8 mouse cellular contexts compared by ENCODE assay signal in the genomic region with DNA sequence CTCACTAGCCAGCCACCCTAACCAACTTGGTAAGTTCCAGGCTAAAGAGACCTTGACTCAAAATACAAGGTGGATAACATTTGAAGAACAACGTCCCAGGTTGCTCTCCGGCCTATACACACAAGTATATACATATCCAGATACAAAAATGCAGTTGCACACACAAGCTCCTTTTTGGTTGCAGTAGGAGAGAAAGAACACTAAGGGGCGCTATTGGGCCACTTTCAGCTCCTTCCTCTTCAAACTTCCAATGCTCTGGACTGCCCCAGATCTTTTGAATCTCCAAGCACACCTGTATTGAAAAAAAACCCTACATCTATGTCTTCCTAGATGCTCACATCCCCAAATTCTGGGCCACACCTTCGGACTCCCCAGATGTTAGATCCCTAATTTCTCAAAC.
A peak's percentile ranks its signal among the peaks of the same experiment; 100 is the strongest.
DNase-seq lines count a peak whose midpoint lies in the region; ATAC-seq lines count a peak whose summit lies in the region.
"Had no signal": no experiment of that assay in that cellular context is flagged by ENCODE, and none has a peak within 500 bp of the region (broad histone marks: within the 10 kb centered on the region; RNA-seq: fewer than 3 reads in every experiment).

No protein-coding gene starts in this region.

- no peak overlapping the region for H3K4me2 ChIP-seq in embryonic facial prominence, embryonic 14.5 days (ENCODE audit: low read depth, low read length)
- H3K4me2 ChIP-seq in midbrain, embryonic 14.5 days (ENCODE audit: low read length), result no peak overlapping the region
- H3K4me2 ChIP-seq: embryonic facial prominence, embryonic 15.5 days had no signal

- H3K4me3 ChIP-seq in embryonic facial prominence, embryonic 14.5 days (ENCODE audit: low read depth, low read length), result no peak overlapping the region
- H3K4me3 ChIP-seq in midbrain, embryonic 14.5 days (replicated peaks; ENCODE audit: low read depth, low read length), result no peak overlapping the region
- H3K4me3 ChIP-seq: embryonic facial prominence, embryonic 15.5 days had no signal

- 31% methylated on average over 4 of the region's 4 CpGs for WGBS in embryonic facial prominence, embryonic 14.5 days
- WGBS in midbrain, embryonic 14.5 days, result 28% methylated on average over 4 of the region's 4 CpGs

- H3K9ac ChIP-seq in embryonic facial prominence, embryonic 14.5 days (ENCODE audit: low read depth, low read length), result no peak overlapping the region
- H3K9ac ChIP-seq in midbrain, embryonic 14.5 days (replicated peaks; ENCODE audit: low read length), result no peak overlapping the region
- H3K9ac ChIP-seq: embryonic facial prominence, embryonic 15.5 days had no signal

- ATAC-seq in embryonic facial prominence, embryonic 14.5 days (ENCODE audit: low read depth), result no peak
- peak; percentile 5; the same call in 1 of the 2 replicates for ATAC-seq in midbrain, embryonic 14.5 days (ENCODE audit: low FRiP score, low TSS enrichment)

- DNase-seq in layer of hippocampus, adult 18-20 months (ENCODE audit: low spot score in 2 of 2), result peak; percentile 29 to 76
- no peak for DNase-seq in layer of hippocampus, adult 9-10 months (ENCODE audit: low spot score)
- DNase-seq in brain, embryonic 18.5 days (ENCODE audit: low read depth, low spot score), result peak; percentile 46
- DNase-seq in embryonic facial prominence, embryonic 14.5 days (ENCODE audit: low spot score), result peak; percentile 67
- peak; percentile 65 to 72 for DNase-seq in layer of hippocampus, postnatal 10 days (ENCODE audit: low spot score in 2 of 2)
- DNase-seq in midbrain, embryonic 14.5 days, result peak; percentile 86
- DNase-seq in urinary bladder, adult 18-20 months (ENCODE audit: low spot score in 2 of 2), result no peak

- no peak overlapping the region for H3K27ac ChIP-seq in embryonic facial prominence, embryonic 14.5 days (replicated peaks; ENCODE audit: low read depth, low read length)
- H3K27ac ChIP-seq in midbrain, embryonic 14.5 days (replicated peaks; ENCODE audit: low read depth, low read length), result no peak overlapping the region
- H3K27ac ChIP-seq: embryonic facial prominence, embryonic 15.5 days had no signal

- no peaks in the 10 kb centered on the region for H3K4me1 ChIP-seq in embryonic facial prominence, embryonic 14.5 days (ENCODE audit: control insufficient read depth, insufficient read depth, low read length)
- H3K4me1 ChIP-seq in midbrain, embryonic 14.5 days (ENCODE audit: control insufficient read depth, insufficient read depth, low read length), result no peaks in the 10 kb centered on the region
- H3K4me1 ChIP-seq: embryonic facial prominence, embryonic 15.5 days had no signal

- H3K27me3 ChIP-seq in embryonic facial prominence, embryonic 14.5 days (replicated peaks; ENCODE audit: control insufficient read depth, insufficient read depth, low read length), result no peaks in the 10 kb centered on the region
- no peaks in the 10 kb centered on the region for H3K27me3 ChIP-seq in midbrain, embryonic 14.5 days (ENCODE audit: control insufficient read depth, insufficient read depth, low read length)
- H3K27me3 ChIP-seq: embryonic facial prominence, embryonic 15.5 days had no signal

- H3K9me3 ChIP-seq in embryonic facial prominence, embryonic 14.5 days (ENCODE audit: control insufficient read depth, low read length), result no peaks in the 10 kb centered on the region
- no peaks in the 10 kb centered on the region for H3K9me3 ChIP-seq in midbrain, embryonic 14.5 days (ENCODE audit: control insufficient read depth, low read length)
- H3K9me3 ChIP-seq: embryonic facial prominence, embryonic 15.5 days had no signal

- no peaks in the 10 kb centered on the region for H3K36me3 ChIP-seq in embryonic facial prominence, embryonic 14.5 days (ENCODE audit: control insufficient read depth, insufficient read depth, low read length)
- H3K36me3 ChIP-seq in midbrain, embryonic 14.5 days (ENCODE audit: control insufficient read depth, insufficient read depth, low read length), result no peaks in the 10 kb centered on the region
- H3K36me3 ChIP-seq: embryonic facial prominence, embryonic 15.5 days had no signal

Comparison
In these comparisons a context has a peak if more than half of its experiments do, and no peak if none do; other contexts are left out.
1. DNase-seq: peak in layer of hippocampus, adult 18-20 months (2 of 2), brain, embryonic 18.5 days (single experiment), embryonic facial prominence, embryonic 14.5 days (single experiment), layer of hippocampus, postnatal 10 days (2 of 2) and midbrain, embryonic 14.5 days (single experiment); none in layer of hippocampus, adult 9-10 months (single experiment) and urinary bladder, adult 18-20 months (0 of 2).